Mouse (Mus musculus): ENCODE results near the gene Uqcrh.

Gene Uqcrh

DNA sequence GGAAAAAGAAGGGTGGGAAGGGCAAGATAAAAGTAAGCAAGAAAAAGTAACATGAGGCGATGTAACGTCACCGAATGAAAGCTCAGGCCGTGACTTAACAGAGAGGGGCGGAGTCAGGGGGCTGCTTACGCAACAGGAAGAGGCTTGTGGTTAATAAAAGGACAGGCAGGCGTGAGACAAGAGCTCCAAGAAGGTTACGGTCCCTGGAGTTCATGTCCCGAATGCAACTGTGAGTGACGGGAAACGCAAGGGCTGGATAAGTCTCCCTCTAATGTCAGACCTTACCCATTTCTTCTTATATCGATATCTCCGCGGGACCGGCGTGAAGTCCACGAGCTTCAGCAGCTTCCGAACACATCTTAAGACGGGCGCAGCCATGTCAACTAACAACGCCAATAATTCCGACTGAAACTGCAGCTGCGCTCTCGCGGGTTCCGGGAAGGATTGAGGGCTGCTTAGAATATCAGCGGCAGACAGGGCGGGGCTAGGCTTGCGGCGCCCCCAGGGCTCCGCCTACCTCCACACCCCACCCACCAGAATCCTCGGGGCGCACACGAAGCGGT lies 21.4 kb downstream of the Uqcrh start, which contains the start of gene Nsun4:
Gene Nsun4 (minus strand): TSS at position 478 of the 563 bp plus-strand sequence.
- DNase-seq: peak; percentile 89

DNA sequence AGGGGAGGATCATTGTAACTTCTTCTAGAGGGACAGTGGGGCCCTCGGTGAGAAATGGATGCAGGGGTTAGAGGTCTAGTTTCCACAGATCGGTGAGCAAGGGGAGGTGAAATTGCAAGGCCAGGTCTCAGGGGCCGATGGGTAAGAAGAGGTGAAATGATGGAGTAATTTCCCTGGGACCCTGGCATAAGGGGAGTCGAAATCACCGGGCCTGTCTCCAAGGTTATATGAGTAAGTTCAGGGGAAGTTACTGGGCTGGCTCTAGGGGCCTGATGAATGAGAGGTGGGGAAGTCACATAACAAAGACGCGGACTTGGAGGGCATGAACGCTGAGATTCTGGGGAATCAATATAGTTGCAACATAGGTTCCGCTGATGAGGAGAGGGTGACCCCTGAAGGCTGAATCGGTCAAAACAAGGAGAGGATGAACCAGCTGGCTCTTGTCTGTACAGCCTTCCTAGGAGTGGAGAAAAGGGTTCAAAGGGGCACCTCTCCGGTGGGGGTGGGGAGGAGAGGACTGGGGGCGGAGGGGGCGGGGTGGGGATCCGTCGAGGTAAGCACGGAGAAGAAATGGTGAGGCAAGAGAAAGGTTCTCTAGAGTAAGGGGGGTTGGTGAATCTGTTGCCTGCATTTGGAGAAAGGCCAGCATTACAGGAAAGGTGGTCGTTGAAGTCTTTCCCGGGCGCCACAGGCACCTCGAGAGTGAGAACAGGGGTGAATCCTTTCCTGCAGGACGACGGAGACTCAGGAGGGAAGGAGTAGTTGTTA lies 22.2 kb downstream of the Uqcrh start:
- peak; percentile 54 for DNase-seq

- no peak for DNase-seq
Observed at GRCm38 (mm10) chr4:116049211-116049610, 25.7 kb downstream of the Uqcrh start.

GRCm38 (mm10) chr4:116048130-116048920 lies 26.5 kb downstream of the Uqcrh start:
- DNase-seq: no peak

- DNase-seq: no peak
Observed at GRCm38 (mm10) chr4:116047681-116048080, 27.2 kb downstream of the Uqcrh start.

DNA sequence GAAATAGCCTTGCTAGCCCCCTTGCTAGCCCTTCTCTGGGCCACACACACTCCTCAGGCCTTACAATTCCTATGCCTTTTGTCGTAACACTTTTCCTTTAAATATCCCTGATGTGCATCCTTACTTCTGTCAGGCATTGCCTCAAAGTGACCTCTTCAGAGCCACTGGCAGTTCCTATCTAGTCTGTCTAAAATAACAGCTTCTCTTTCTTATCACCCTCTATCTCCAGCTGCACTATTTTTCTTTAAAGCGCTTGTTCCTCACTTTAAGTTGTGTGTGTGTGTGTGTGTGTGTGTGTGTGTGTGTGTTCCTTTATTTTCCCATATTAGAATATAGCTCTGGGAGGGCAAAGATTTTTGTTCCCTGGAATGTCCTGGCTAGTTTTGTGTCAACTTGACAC lies 28.3 kb downstream of the Uqcrh start:
- DNase-seq: no peak

- no peak for DNase-seq
Observed at GRCm38 (mm10) chr4:116042186-116042585, 32.7 kb downstream of the Uqcrh start.

DNA sequence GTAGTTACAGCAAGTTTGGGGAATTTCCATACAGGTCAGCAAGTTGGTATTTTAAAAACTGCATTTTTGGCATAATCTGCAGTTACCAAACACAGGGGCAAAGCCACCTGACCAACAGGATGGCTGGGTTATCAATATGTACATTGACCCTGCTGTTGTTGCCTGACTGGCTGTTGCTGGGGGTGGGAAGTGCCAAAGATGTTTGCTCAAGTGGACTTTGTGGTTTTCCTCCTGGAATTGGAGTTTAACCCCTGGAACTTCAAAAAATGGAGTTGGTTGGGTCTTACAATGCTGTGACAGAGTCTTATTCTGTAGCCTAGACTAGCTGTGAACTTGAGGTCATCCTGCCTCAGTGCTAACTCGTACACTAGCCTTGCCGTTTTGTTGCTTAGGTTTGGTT lies 34.4 kb downstream of the Uqcrh start:
- DNase-seq: no peak

DNA sequence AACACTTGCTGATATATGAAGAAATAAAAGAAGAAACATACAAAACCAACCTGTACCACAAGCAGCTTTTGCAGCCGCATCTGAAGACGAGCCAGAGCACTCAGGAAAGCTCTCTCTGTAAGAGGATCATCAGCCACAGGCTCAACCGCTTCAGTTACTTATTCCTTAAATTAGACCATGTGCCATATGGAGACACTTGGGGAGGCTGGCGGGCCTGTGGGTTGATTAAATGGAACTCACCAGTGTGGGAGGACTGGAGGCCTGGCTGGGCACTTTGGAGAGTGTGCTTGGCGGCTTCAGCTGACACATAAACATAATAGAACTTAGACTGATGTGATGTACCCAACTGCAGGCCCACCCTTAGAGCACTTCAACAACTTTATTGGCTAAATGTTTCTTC lies 41.5 kb downstream of the Uqcrh start:
- DNase-seq: no peak

- no peak for DNase-seq
Observed at GRCm38 (mm10) chr4:116032906-116033305, 42.0 kb downstream of the Uqcrh start.

DNA sequence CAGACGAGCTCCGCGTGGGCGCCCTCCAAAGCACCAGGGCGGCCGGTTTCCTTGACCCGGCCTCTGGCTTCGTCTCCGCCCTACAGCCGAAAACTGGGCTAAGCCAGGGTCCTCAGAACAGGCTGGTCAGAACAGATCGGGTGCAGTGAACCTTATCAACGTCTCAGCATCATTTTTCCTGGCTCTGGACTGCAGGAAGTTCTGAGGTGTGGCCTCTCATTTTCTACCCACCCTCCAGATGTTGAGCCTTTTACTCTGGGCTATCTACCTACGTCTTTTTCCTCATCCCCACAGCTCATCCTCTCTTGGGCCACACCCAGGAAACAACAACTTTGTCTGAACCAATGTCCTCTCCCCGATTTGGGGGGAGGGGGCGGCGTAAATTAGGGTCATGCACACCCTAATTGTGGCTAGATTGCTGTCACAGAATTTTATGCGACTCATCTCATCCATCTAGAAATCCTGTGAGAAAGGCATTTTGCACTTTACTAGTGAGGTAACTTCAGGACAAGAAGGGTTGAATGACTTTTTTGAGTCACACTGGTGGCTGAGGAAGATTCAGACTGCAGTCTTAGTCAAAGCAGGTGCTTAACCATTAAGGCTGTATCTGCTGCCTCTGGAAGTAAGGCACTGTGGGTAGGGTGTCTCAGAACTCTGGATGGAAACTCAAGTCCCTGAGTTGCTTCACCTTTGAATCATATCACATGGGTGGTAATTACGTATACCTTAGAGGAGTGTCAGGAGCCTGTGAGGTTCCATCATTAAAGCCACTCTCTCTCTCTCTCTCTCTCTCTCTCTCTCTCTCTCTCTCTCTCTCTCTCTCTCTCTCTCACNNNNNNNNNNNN lies 56.7 kb downstream of the Uqcrh start, which contains the start of gene Faah:
Gene Faah (minus strand): TSS at position 25 of the 845 bp plus-strand sequence.
- no peak for DNase-seq

- DNase-seq: peak; percentile 76
Observed at GRCm38 (mm10) chr4:116017300-116017901, 57.5 kb downstream of the Uqcrh start.

All from cerebellum, adult 11-12 months (tissue).